Mouse (Mus musculus): ENCODE measurements around the gene P2rx7. TPM values are rescaled to one million over a fixed set of nuclear protein-coding genes. Genes with fewer than 3 reads are reported as not detected.

P2rx7 gene
- polyA plus RNA-seq, 1 experiment, result 1.6 TPM

DNA sequence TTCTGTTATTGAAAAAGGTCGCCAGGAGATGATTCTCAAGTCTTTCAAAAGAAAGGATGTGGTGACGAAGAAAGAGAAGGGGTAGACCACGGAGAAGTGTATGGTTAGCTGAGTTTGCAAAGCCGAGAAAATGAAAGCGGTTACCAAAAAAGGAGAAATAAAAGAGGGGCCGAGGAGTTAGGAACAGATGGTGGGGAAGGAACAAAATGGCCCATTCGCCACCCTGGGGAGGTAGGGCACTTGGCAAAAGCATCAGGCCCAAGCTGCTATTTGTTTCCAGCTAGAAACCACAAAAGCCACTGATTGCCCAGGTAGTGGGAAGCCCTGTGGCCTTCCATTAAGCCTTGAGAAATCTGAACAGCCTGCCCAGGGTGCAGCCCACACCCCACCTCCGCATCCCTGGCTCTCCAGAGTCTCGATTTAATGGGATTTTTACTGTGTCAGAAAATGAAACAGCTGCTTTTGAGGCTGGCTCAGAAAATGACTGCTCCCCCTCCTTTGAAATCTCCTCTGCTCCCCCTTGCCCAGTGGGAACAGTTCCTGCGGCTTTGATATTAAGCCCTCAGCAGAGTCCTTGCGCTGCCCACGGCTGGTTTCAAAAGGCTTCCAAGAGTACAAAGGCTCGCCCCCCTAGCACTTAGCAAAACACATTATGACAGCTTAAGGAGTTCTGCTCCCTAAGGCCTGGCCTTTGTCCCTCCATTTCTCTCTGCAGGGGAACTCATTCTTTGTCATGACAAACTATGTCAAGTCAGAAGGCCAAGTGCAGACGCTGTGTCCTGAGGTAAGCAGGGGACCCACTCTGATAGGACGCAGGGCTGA, 9.9 kb downstream of the P2rx7 start:
- TF ChIP-seq FOSL1 (IDR thresholded peaks at IDR 0.05; ENCODE audit: insufficient read depth, low read length, poor library complexity, severe bottlenecking), result no peak
- TF ChIP-seq USF1 (IDR thresholded peaks at IDR 0.05; ENCODE audit: low read depth), result no peak
- no peak for TF ChIP-seq MYOG (IDR thresholded peaks at IDR 0.05; ENCODE audit: control insufficient read depth, extremely low read depth, insufficient read length)
- no peak for TF ChIP-seq CTCF (IDR thresholded peaks at IDR 0.05; ENCODE audit: control insufficient read depth, insufficient read depth, insufficient read length)
- TF ChIP-seq MYOD1 (IDR thresholded peaks at IDR 0.05; ENCODE audit: control insufficient read depth, insufficient read length, low read depth), result no peak
- no peak for TF ChIP-seq MAX (IDR thresholded peaks at IDR 0.05)
- no peak for TF ChIP-seq CEBPB (IDR thresholded peaks at IDR 0.05; ENCODE audit: low read depth)
- Histone ChIP-seq H3K79me3 (ENCODE audit: low read depth) (no peaks in the 10 kb centered on the region), H3K36me3 (ENCODE audit: control insufficient read depth, insufficient read depth) (no peaks in the 10 kb centered on the region), H3K79me2 (ENCODE audit: control insufficient read depth, insufficient read depth) (no peaks in the 10 kb centered on the region), H3ac (ENCODE audit: control insufficient read depth, insufficient read length, low read depth) (no peak overlapping the region), H3K27me3 (ENCODE audit: control insufficient read depth, insufficient read depth, insufficient read length) (no peaks in the 10 kb centered on the region), H3K4me3 (ENCODE audit: insufficient read depth, poor library complexity, severe bottlenecking) (no peak overlapping the region)

DNA sequence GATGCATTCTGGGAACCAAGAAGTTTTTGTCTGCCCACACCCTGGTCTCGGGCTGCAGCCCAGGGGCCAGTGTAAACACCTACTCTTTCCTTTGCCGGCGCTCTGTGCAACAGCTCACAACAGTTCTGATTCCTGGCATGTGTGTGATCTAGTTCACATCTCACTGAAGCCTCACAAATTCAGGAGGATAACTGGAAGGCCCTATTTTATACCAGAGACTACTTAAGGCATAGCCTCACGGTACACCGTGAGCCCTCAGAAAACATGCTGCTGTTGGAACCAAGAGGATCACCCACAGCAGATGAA, 10.5 kb downstream of the P2rx7 start:
- Histone ChIP-seq H3K27me3 (ENCODE audit: control insufficient read depth, insufficient read depth, insufficient read length) (no peaks in the 10 kb centered on the region), H3ac (ENCODE audit: control insufficient read depth, insufficient read length, low read depth) (no peak overlapping the region), H3K36me3 (ENCODE audit: control insufficient read depth, insufficient read depth) (no peaks in the 10 kb centered on the region), H3K4me3 (ENCODE audit: insufficient read depth, poor library complexity, severe bottlenecking) (no peak overlapping the region), H3K79me3 (ENCODE audit: low read depth) (no peaks in the 10 kb centered on the region), H3K79me2 (ENCODE audit: control insufficient read depth, insufficient read depth) (no peaks in the 10 kb centered on the region)
- TF ChIP-seq CTCF (IDR thresholded peaks at IDR 0.05; ENCODE audit: control insufficient read depth, insufficient read depth, insufficient read length), result no peak
- no peak for TF ChIP-seq FOSL1 (IDR thresholded peaks at IDR 0.05; ENCODE audit: insufficient read depth, low read length, poor library complexity, severe bottlenecking)
- TF ChIP-seq MYOD1 (IDR thresholded peaks at IDR 0.05; ENCODE audit: control insufficient read depth, insufficient read length, low read depth), result no peak
- no peak for TF ChIP-seq MYOG (IDR thresholded peaks at IDR 0.05; ENCODE audit: control insufficient read depth, extremely low read depth, insufficient read length)
- no peak for TF ChIP-seq CEBPB (IDR thresholded peaks at IDR 0.05; ENCODE audit: low read depth)
- no peak for TF ChIP-seq USF1 (IDR thresholded peaks at IDR 0.05; ENCODE audit: low read depth)
- TF ChIP-seq MAX (IDR thresholded peaks at IDR 0.05), result no peak

DNA sequence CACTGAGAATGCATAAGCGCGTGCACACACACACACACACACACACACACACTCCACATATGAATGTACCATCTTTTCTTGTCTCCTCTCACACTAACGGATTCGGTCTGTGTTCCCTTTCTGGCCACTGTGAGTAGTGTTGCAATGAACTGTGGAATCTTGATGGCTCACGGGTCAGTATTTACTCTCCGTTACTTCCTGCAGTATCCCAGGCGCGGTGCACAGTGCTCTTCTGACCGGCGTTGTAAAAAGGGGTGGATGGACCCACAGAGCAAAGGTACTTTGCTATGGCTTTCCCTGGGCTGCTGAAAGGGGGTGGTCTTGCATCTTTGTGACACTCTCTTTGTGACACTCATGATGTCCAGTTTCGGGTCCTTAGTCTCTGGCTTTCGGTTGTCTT, 13.1 kb downstream of the P2rx7 start:
- Histone ChIP-seq H3K36me3 (ENCODE audit: control insufficient read depth, insufficient read depth) (no peaks in the 10 kb centered on the region), H3ac (ENCODE audit: control insufficient read depth, insufficient read length, low read depth) (no peak overlapping the region), H3K79me2 (ENCODE audit: control insufficient read depth, insufficient read depth) (no peaks in the 10 kb centered on the region), H3K79me3 (ENCODE audit: low read depth) (no peaks in the 10 kb centered on the region), H3K27me3 (ENCODE audit: control insufficient read depth, insufficient read depth, insufficient read length) (no peaks in the 10 kb centered on the region), H3K4me3 (ENCODE audit: insufficient read depth, poor library complexity, severe bottlenecking) (no peak overlapping the region)
- TF ChIP-seq MYOD1 (IDR thresholded peaks at IDR 0.05; ENCODE audit: control insufficient read depth, insufficient read length, low read depth), result no peak
- no peak for TF ChIP-seq CTCF (IDR thresholded peaks at IDR 0.05; ENCODE audit: control insufficient read depth, insufficient read depth, insufficient read length)
- TF ChIP-seq MYOG (IDR thresholded peaks at IDR 0.05; ENCODE audit: control insufficient read depth, extremely low read depth, insufficient read length), result no peak
- no peak for TF ChIP-seq USF1 (IDR thresholded peaks at IDR 0.05; ENCODE audit: low read depth)
- no peak for TF ChIP-seq FOSL1 (IDR thresholded peaks at IDR 0.05; ENCODE audit: insufficient read depth, low read length, poor library complexity, severe bottlenecking)
- TF ChIP-seq MAX (IDR thresholded peaks at IDR 0.05), result no peak
- no peak for TF ChIP-seq CEBPB (IDR thresholded peaks at IDR 0.05; ENCODE audit: low read depth)

DNA sequence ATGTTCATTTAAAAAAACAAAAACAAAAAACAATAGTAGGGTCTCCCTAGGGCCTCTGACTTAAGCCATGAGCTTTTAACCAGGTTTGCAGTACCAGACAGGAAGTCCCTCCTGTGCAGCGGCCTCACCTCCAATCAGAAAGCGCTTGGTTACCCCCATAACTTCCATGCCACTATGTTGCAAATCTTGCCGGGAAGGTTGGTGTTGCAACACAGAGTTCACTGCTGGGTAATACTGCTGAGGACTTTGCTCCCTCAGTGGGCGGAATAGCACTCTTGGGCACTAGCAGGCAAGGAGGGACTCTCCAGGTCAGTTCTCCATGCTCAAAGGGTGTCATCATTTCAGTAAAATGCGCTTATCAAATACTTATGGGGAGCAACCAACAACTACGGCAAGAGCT, 18.8 kb downstream of the P2rx7 start:
- no peak overlapping the region for H3K4me3 ChIP-seq (ENCODE audit: insufficient read depth, poor library complexity, severe bottlenecking)
- H3ac ChIP-seq (ENCODE audit: control insufficient read depth, insufficient read length, low read depth), result no peak overlapping the region

DNA sequence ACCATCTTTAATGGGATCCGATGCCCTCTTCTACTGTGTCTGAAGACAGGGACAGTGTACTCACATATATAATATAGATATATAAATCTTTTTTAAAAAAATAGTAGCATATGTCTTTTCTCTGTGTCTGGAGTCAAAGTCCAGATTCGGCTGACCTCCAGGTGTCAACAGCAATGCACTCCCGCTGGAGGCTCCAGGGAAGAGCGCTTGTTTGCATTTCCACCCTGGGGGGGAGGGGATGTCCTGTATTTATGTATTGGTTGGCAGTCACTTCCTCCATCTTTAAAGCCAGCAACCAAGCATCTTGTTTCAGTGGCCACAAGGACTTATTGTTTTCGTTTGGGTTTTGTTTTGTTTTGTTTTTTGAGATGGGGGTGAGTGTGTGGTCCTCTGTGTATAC, 21.3 kb downstream of the P2rx7 start:
- Histone ChIP-seq H3K79me3 (ENCODE audit: low read depth) (no peaks in the 10 kb centered on the region), H3K4me3 (ENCODE audit: insufficient read depth, poor library complexity, severe bottlenecking) (no peak overlapping the region), H3K79me2 (ENCODE audit: control insufficient read depth, insufficient read depth) (no peaks in the 10 kb centered on the region), H3K27me3 (ENCODE audit: control insufficient read depth, insufficient read depth, insufficient read length) (no peaks in the 10 kb centered on the region), H3ac (ENCODE audit: control insufficient read depth, insufficient read length, low read depth) (no peak overlapping the region), H3K36me3 (ENCODE audit: control insufficient read depth, insufficient read depth) (no peaks in the 10 kb centered on the region)
- no peak for TF ChIP-seq MYOD1 (IDR thresholded peaks at IDR 0.05; ENCODE audit: control insufficient read depth, insufficient read length, low read depth)
- no peak for TF ChIP-seq MAX (IDR thresholded peaks at IDR 0.05)
- no peak for TF ChIP-seq USF1 (IDR thresholded peaks at IDR 0.05; ENCODE audit: low read depth)
- no peak for TF ChIP-seq CEBPB (IDR thresholded peaks at IDR 0.05; ENCODE audit: low read depth)
- no peak for TF ChIP-seq FOSL1 (IDR thresholded peaks at IDR 0.05; ENCODE audit: insufficient read depth, low read length, poor library complexity, severe bottlenecking)
- TF ChIP-seq CTCF (IDR thresholded peaks at IDR 0.05; ENCODE audit: control insufficient read depth, insufficient read depth, insufficient read length), result no peak
- no peak for TF ChIP-seq MYOG (IDR thresholded peaks at IDR 0.05; ENCODE audit: control insufficient read depth, extremely low read depth, insufficient read length)

More for the DNA sequence above, 18.8 kb downstream of the P2rx7 start:
- no peak for TF ChIP-seq MYOD1 (IDR thresholded peaks at IDR 0.05; ENCODE audit: control insufficient read depth, insufficient read length, low read depth)
- TF ChIP-seq MAX (IDR thresholded peaks at IDR 0.05), result no peak
- Histone ChIP-seq H3K36me3 (ENCODE audit: control insufficient read depth, insufficient read depth) (no peaks in the 10 kb centered on the region), H3K27me3 (ENCODE audit: control insufficient read depth, insufficient read depth, insufficient read length) (no peaks in the 10 kb centered on the region), H3K79me3 (ENCODE audit: low read depth) (no peaks in the 10 kb centered on the region), H3K79me2 (ENCODE audit: control insufficient read depth, insufficient read depth) (no peaks in the 10 kb centered on the region)
